In the genomic region with DNA sequence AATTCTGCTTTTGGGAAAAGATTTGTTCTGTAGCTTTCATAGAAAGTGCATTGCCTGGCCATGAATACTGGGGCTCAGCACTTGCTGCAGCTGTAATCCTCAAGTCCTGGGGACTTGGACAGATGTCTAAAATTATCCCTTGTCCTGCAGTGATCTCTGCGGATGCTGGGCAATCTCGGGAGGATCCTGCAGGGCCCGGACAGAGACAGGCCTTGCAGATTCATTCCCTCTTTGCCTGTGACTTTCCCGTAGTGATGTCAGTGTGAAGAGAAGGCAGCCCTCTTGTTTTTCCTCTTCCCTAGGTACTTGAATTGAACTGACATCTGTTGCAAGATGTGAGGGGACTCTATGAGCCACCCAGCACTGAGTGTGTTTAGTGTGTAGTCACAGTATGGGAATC, we compare ENCODE assay signal across 9 mouse cellular contexts.
DNase-seq lines count a peak whose midpoint lies in the region; ATAC-seq and TF ChIP-seq lines count a peak whose summit lies in the region.
"Had no signal": no experiment of that assay in that cellular context is flagged by ENCODE, and none has a peak within 500 bp of the region (broad histone marks: within the 10 kb centered on the region; RNA-seq: fewer than 3 reads in every experiment).

No protein-coding gene starts in this region.

- H3K4me3 ChIP-seq in forebrain, embryonic 12.5 days (replicated peaks): no peak overlapping the region
- no peak overlapping the region for H3K4me3 ChIP-seq in forebrain, embryonic 11.5 days (ENCODE audit: low read depth, low read length)
- no peak overlapping the region for H3K4me3 ChIP-seq in layer of hippocampus, adult 2 months
- no peak overlapping the region for H3K4me3 ChIP-seq in heart, embryonic 16.5 days (ENCODE audit: low read length)
- no peak overlapping the region for H3K4me3 ChIP-seq in neural tube, embryonic 15.5 days (replicated peaks)

- peak overlapping the region; percentile 5; the same call in 1 of the 2 replicates for H3K27ac ChIP-seq in forebrain, embryonic 12.5 days
- no peak overlapping the region; the same call in 1 of the 2 replicates for H3K27ac ChIP-seq in forebrain, embryonic 11.5 days (ENCODE audit: low read depth, low read length)
- peak overlapping the region; percentile 59 for H3K27ac ChIP-seq in layer of hippocampus, adult 2 months
- peak overlapping the region; percentile 96 for H3K27ac ChIP-seq in heart, embryonic 16.5 days (ENCODE audit: low read length)
- peak overlapping the region; percentile 33; the same call in 1 of the 2 replicates for H3K27ac ChIP-seq in neural tube, embryonic 15.5 days (replicated peaks)
- H3K27ac ChIP-seq: liver, embryonic 14.5 days had no signal

- no peaks in the 10 kb centered on the region for H3K36me3 ChIP-seq in forebrain, embryonic 12.5 days (replicated peaks)
- H3K36me3 ChIP-seq in forebrain, embryonic 11.5 days (ENCODE audit: control insufficient read depth, insufficient read depth, low read length): no peaks in the 10 kb centered on the region
- peaks cover 11% of the 10 kb centered on the region; the same call in 1 of the 2 replicates for H3K36me3 ChIP-seq in heart, embryonic 16.5 days (ENCODE audit: control insufficient read depth, insufficient read depth)
- no peaks in the 10 kb centered on the region for H3K36me3 ChIP-seq in neural tube, embryonic 15.5 days

- no peak for TF ChIP-seq CTCF in layer of hippocampus, adult 2 months (conservative IDR thresholded peaks at IDR 0.05)

- 52% methylated on average over 4 of the region's 4 CpGs for WGBS in forebrain, embryonic 12.5 days
- 55% methylated on average over 4 of the region's 4 CpGs for WGBS in forebrain, embryonic 11.5 days
- WGBS in heart, embryonic 16.5 days: 35% methylated on average over 4 of the region's 4 CpGs
- WGBS in neural tube, embryonic 15.5 days: 26% methylated on average over 4 of the region's 4 CpGs

- peaks cover 21% of the 10 kb centered on the region for H3K4me1 ChIP-seq in forebrain, embryonic 12.5 days
- H3K4me1 ChIP-seq in forebrain, embryonic 11.5 days (replicated peaks; ENCODE audit: control insufficient read depth, insufficient read depth, low read length): peaks cover 9% of the 10 kb centered on the region
- peaks cover 75% of the 10 kb centered on the region for H3K4me1 ChIP-seq in heart, embryonic 16.5 days (ENCODE audit: control insufficient read depth, insufficient read depth, low read length)
- H3K4me1 ChIP-seq in neural tube, embryonic 15.5 days: peaks cover 25% of the 10 kb centered on the region

- no peak for DNase-seq in forebrain, embryonic 11.5 days (ENCODE audit: low spot score)
- no peak for DNase-seq in layer of hippocampus, adult 2 months (ENCODE audit: low spot score in 2 of 2)
- no peak for DNase-seq in layer of hippocampus, postnatal 14 days (ENCODE audit: low spot score in 2 of 2)
- no peak for DNase-seq in layer of hippocampus, adult 9-10 months (ENCODE audit: low spot score)

- H3K4me2 ChIP-seq in forebrain, embryonic 12.5 days: no peak overlapping the region
- H3K4me2 ChIP-seq in forebrain, embryonic 11.5 days (ENCODE audit: low read depth, low read length, severe bottlenecking): no peak overlapping the region
- peak overlapping the region; percentile 52 for H3K4me2 ChIP-seq in heart, embryonic 16.5 days (ENCODE audit: low read depth, low read length)
- H3K4me2 ChIP-seq in neural tube, embryonic 15.5 days: no peak overlapping the region

- H3K27me3 ChIP-seq in forebrain, embryonic 12.5 days: no peaks in the 10 kb centered on the region
- H3K27me3 ChIP-seq in forebrain, embryonic 11.5 days (ENCODE audit: control insufficient read depth, insufficient read depth, low read length): no peaks in the 10 kb centered on the region
- H3K27me3 ChIP-seq in heart, embryonic 16.5 days (ENCODE audit: control insufficient read depth, insufficient read depth, low read length): no peaks in the 10 kb centered on the region
- H3K27me3 ChIP-seq in neural tube, embryonic 15.5 days (replicated peaks): no peaks in the 10 kb centered on the region

- no peak overlapping the region for H3K9ac ChIP-seq in forebrain, embryonic 12.5 days
- H3K9ac ChIP-seq in forebrain, embryonic 11.5 days (ENCODE audit: low read length): no peak overlapping the region
- peak overlapping the region; percentile 62 for H3K9ac ChIP-seq in heart, embryonic 16.5 days (ENCODE audit: low read length)
- no peak overlapping the region for H3K9ac ChIP-seq in neural tube, embryonic 15.5 days (replicated peaks)
- H3K9ac ChIP-seq: liver, embryonic 14.5 days had no signal

- H3K9me3 ChIP-seq in forebrain, embryonic 12.5 days: no peaks in the 10 kb centered on the region
- H3K9me3 ChIP-seq in forebrain, embryonic 11.5 days (ENCODE audit: control insufficient read depth, low read length): no peaks in the 10 kb centered on the region
- no peaks in the 10 kb centered on the region for H3K9me3 ChIP-seq in heart, embryonic 16.5 days (replicated peaks; ENCODE audit: control insufficient read depth, low read length)
- no peaks in the 10 kb centered on the region for H3K9me3 ChIP-seq in neural tube, embryonic 15.5 days (replicated peaks)

- ATAC-seq in forebrain, embryonic 12.5 days (ENCODE audit: low FRiP score): no peak
- no peak for ATAC-seq in forebrain, embryonic 11.5 days (replicated peaks; ENCODE audit: low FRiP score)
- no peak for ATAC-seq in heart, embryonic 16.5 days (replicated peaks; ENCODE audit: extremely low read depth, insufficient read depth, low FRiP score)
- ATAC-seq in neural tube, embryonic 15.5 days (ENCODE audit: low FRiP score): no peak
- no peak for ATAC-seq in granulocyte monocyte progenitor cell, adult 5-6 weeks (replicated peaks; ENCODE audit: poor library complexity, severe bottlenecking)
